Mouse (Mus musculus) embryonic fibroblast, embryonic 13.5 days (primary cell): ENCODE measurements at regions not wholly inside any gene's neighbourhood (a gene's known extent, or its start where the extent isn't known, plus 50 kb on each side); places are given as distances from the start of the nearest gene placed in this dataset.

ENCODE experiments used
- CTCF ChIP-seq: IDR thresholded peaks from 2 replicates; pipeline ENCODE4 v1.5.1; 2011; ENCODE audit warnings: mild to moderate bottlenecking, control low read depth, low read length, moderate library complexity, borderline replicate concordance; ENCODE audit not compliant: insufficient read depth
- POLR2A ChIP-seq: IDR thresholded peaks from 2 replicates; pipeline ENCODE4 v1.6.1; 2011; ENCODE audit warnings: low read depth, mild to moderate bottlenecking, control low read depth, low read length, moderate library complexity

- TF ChIP-seq CTCF, result no peak
- no peak for TF ChIP-seq POLR2A
Measured at GRCm38 (mm10) chr14:100459601-100460290, 175.3 kb upstream of the Klf12 start.
